ENCODE assay signal across 14 mouse cellular contexts in genomic region chr19:53450624-53451387, GRCm38 (mm10).
DNase-seq lines count a peak whose midpoint lies in the region; ATAC-seq and TF ChIP-seq lines count a peak whose summit lies in the region.
"Had no signal": no experiment of that assay in that cellular context is flagged by ENCODE, and none has a peak within 500 bp of the region (broad histone marks: within the 10 kb centered on the region; RNA-seq: fewer than 3 reads in every experiment).

No protein-coding gene starts in this region.

- H3K4me1 ChIP-seq in lung, postnatal 0 days (ENCODE audit: insufficient read depth, low read depth, low read length) = peaks cover 7% of the 10 kb centered on the region; the same call in 1 of the 2 replicates
- H3K4me1 ChIP-seq in lung, adult 2 months (ENCODE audit: control insufficient read depth, insufficient read depth, low read length) = no peaks in the 10 kb centered on the region; the same call in 1 of the 2 replicates
- peaks cover 26% of the 10 kb centered on the region for H3K4me1 ChIP-seq in forebrain, embryonic 16.5 days (replicated peaks; ENCODE audit: control insufficient read depth, insufficient read depth, low read length)
- peaks cover 52% of the 10 kb centered on the region for H3K4me1 ChIP-seq in stomach, embryonic 16.5 days (ENCODE audit: control insufficient read depth, insufficient read depth, low read length)

- H3K36me3 ChIP-seq in lung, postnatal 0 days (ENCODE audit: insufficient read depth, low read length) = no peaks in the 10 kb centered on the region
- H3K36me3 ChIP-seq in forebrain, embryonic 16.5 days (ENCODE audit: control insufficient read depth, insufficient read depth) = no peaks in the 10 kb centered on the region
- no peaks in the 10 kb centered on the region for H3K36me3 ChIP-seq in stomach, embryonic 16.5 days (ENCODE audit: control insufficient read depth, insufficient read depth, low read length)
- H3K36me3 ChIP-seq: embryonic facial prominence, embryonic 15.5 days; liver, embryonic 13.5 days; midbrain, embryonic 12.5 days had no signal

- H3K9me3 ChIP-seq in lung, postnatal 0 days (ENCODE audit: low read length) = no peaks in the 10 kb centered on the region
- no peaks in the 10 kb centered on the region for H3K9me3 ChIP-seq in forebrain, embryonic 16.5 days (ENCODE audit: control insufficient read depth, low read length)
- no peaks in the 10 kb centered on the region for H3K9me3 ChIP-seq in stomach, embryonic 16.5 days (replicated peaks; ENCODE audit: control insufficient read depth, low read length)
- H3K9me3 ChIP-seq: embryonic facial prominence, embryonic 15.5 days; liver, embryonic 13.5 days; midbrain, embryonic 12.5 days had no signal

- TF ChIP-seq POLR2A in lung, adult 2 months (IDR thresholded peaks at IDR 0.05; ENCODE audit: borderline replicate concordance, extremely low read depth, low read depth, low read length) = no peak

- H3K4me3 ChIP-seq in lung, postnatal 0 days (ENCODE audit: low read depth, low read length) = no peak overlapping the region
- no peak overlapping the region for H3K4me3 ChIP-seq in lung, adult 2 months (replicated peaks; ENCODE audit: extremely low read depth, low read depth, low read length)
- H3K4me3 ChIP-seq in forebrain, embryonic 16.5 days (replicated peaks; ENCODE audit: low read length) = no peak overlapping the region
- H3K4me3 ChIP-seq in stomach, embryonic 16.5 days (replicated peaks; ENCODE audit: low read length) = no peak overlapping the region
- H3K4me3 ChIP-seq: embryonic facial prominence, embryonic 15.5 days; liver, embryonic 13.5 days; midbrain, embryonic 12.5 days had no signal

- ATAC-seq in lung, postnatal 0 days = peak; percentile 29; the same call in 1 of the 2 replicates
- ATAC-seq in forebrain, embryonic 16.5 days = no peak
- peak; percentile 71; the same call in 1 of the 2 replicates for ATAC-seq in stomach, embryonic 16.5 days (ENCODE audit: insufficient read depth, low FRiP score)

- no peaks in the 10 kb centered on the region for H3K27me3 ChIP-seq in lung, postnatal 0 days (replicated peaks; ENCODE audit: insufficient read depth, low read length)
- H3K27me3 ChIP-seq in forebrain, embryonic 16.5 days (replicated peaks; ENCODE audit: control insufficient read depth, insufficient read depth, low read length) = no peaks in the 10 kb centered on the region
- H3K27me3 ChIP-seq in stomach, embryonic 16.5 days (ENCODE audit: control insufficient read depth, insufficient read depth, low read length) = no peaks in the 10 kb centered on the region
- H3K27me3 ChIP-seq: Patski had no signal

- H3K27ac ChIP-seq in lung, postnatal 0 days (ENCODE audit: low read length) = no peak overlapping the region
- H3K27ac ChIP-seq in forebrain, embryonic 16.5 days (ENCODE audit: low read length) = peak overlapping the region; percentile 25; the same call in 1 of the 2 replicates
- H3K27ac ChIP-seq in stomach, embryonic 16.5 days (ENCODE audit: low read length) = peak overlapping the region; percentile 71
- H3K27ac ChIP-seq: embryonic facial prominence, embryonic 15.5 days; kidney, postnatal 0 days; liver, embryonic 13.5 days; midbrain, embryonic 12.5 days had no signal

- no peak for TF ChIP-seq CTCF in lung, postnatal 0 days (IDR thresholded peaks at IDR 0.05)
- no peak for TF ChIP-seq CTCF in lung, adult 2 months (IDR thresholded peaks at IDR 0.05; ENCODE audit: insufficient read depth, low read length)

- peak; percentile 62 to 64 for DNase-seq in cerebellum, postnatal 25 days
- no peak for DNase-seq in cerebellum, postnatal 4 days (ENCODE audit: low spot score in 2 of 2)
- no peak for DNase-seq in lung, postnatal 0 days (ENCODE audit: low spot score)
- DNase-seq in lung, adult 2 months = no peak
- DNase-seq in ovary, adult 18-20 months (ENCODE audit: low spot score) = no peak
- no peak for DNase-seq in gastrocnemius, postnatal 36 days
- DNase-seq: adrenal gland, postnatal 14 days; liver, embryonic 13.5 days had no signal

- WGBS in lung, postnatal 0 days = 49% methylated on average over 16 of the region's 17 CpGs
- 56% methylated on average over 17 of the region's 17 CpGs for whole genome bisulfite sequencing in lung, adult 2 months
- WGBS in forebrain, embryonic 16.5 days = 68% methylated on average over 15 of the region's 17 CpGs
- WGBS in stomach, embryonic 16.5 days = 51% methylated on average over 15 of the region's 17 CpGs

- intact Hi-C loops in gastrocnemius, postnatal 36 days (cut with DNase I) = no loop called here

- TF ChIP-seq EP300 in lung, postnatal 0 days (IDR thresholded peaks at IDR 0.05) = no peak

- H3K9ac ChIP-seq in lung, postnatal 0 days (replicated peaks; ENCODE audit: low read depth) = no peak overlapping the region
- H3K9ac ChIP-seq in forebrain, embryonic 16.5 days (replicated peaks; ENCODE audit: low read depth, low read length) = no peak overlapping the region
- H3K9ac ChIP-seq in stomach, embryonic 16.5 days (ENCODE audit: low read length) = no peak overlapping the region; the same call in 1 of the 2 replicates
- H3K9ac ChIP-seq: embryonic facial prominence, embryonic 15.5 days; liver, embryonic 13.5 days; midbrain, embryonic 12.5 days had no signal

- H3K4me2 ChIP-seq in lung, postnatal 0 days (replicated peaks; ENCODE audit: low read depth, low read length) = no peak overlapping the region
- H3K4me2 ChIP-seq in forebrain, embryonic 16.5 days (ENCODE audit: low read length) = no peak overlapping the region
- no peak overlapping the region for H3K4me2 ChIP-seq in stomach, embryonic 16.5 days (ENCODE audit: low read depth, low read length)
- H3K4me2 ChIP-seq: embryonic facial prominence, embryonic 15.5 days; liver, embryonic 13.5 days; midbrain, embryonic 12.5 days had no signal

Comparison
In these comparisons a context has a peak if more than half of its experiments do, and no peak if none do; other contexts are left out.
1. DNase-seq: peak in cerebellum, postnatal 25 days (2 of 2); none in cerebellum, postnatal 4 days (0 of 2), lung, postnatal 0 days (single experiment), lung, adult 2 months (single experiment), ovary, adult 18-20 months (single experiment) and gastrocnemius, postnatal 36 days (0 of 2).